Mouse (Mus musculus) thymus, postnatal 36 days (tissue): ENCODE data around the gene Dok1.

Source experiments
- DNase-seq, 2 experiments: peaks; one replicate each; pipeline ENCODE4 v3.0.0; 2022; ENCODE audit warnings: mixed read lengths in 2 of 2

Dok1 gene

GRCm38 (mm10) chr6:83044742-83045141, 11.5 kb upstream of the Dok1 start:
- DNase-seq = no peak

DNA sequence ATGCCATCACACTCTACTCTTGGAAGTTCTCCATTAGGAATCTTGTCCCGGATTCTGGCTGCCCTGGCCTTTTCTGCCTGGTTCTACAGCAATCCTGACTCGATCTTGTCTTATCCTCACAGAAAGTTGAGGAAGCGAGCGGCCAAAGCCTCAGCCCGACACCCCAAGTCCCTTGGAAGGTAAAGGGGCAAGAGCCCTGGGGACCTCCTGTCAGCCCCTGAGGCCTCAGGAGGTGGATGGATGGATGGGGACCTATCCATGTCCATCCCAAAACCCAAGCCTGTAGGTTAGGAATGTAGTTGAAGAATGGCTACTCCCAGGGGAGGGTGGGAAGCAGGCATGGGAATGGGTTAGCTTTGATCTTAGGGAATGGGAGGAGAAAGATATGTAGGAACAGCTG, 10.7 kb upstream of the Dok1 start:
- no peak for DNase-seq

DNA sequence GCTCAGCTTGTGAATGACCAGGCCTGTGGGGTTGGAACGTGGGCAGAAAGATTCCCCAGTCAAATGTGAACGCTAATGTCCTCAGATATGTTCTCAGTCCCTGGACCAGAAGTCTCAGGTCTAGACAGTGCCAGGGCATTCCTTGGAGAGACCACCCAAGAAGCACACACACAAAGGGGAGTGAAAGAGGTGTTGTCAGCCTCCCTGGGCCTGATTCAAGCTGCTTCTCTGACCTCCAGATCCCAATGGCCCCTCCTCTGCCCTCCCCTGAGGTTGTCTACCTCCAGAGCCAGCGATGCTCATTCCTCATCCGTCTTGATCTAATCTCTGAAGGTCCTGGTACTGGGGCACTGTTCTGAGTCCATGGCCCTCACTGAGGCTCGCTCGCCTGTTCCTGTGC, 10.3 kb upstream of the Dok1 start:
- no peak for DNase-seq

DNA sequence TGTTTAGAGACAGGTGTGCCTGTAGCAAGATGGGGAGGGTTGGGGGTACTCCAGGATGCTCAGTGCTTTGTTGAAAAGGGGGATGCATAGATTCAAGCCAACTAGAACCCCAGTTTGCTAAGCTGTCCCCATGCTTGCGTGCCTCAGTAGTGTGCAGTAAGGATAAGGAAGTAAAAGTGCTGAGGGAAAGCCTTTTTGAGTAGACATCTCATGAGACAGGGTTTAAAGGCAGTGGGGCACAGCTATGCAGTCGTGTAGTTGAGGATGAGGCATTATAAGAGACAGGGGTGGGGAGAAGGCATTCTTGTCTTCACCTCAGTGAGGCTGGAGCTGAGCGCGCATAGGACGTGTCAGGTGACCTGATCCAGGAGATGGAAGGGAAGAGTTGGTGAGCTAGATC, 7.3 kb upstream of the Dok1 start:
- no peak for DNase-seq

DNA sequence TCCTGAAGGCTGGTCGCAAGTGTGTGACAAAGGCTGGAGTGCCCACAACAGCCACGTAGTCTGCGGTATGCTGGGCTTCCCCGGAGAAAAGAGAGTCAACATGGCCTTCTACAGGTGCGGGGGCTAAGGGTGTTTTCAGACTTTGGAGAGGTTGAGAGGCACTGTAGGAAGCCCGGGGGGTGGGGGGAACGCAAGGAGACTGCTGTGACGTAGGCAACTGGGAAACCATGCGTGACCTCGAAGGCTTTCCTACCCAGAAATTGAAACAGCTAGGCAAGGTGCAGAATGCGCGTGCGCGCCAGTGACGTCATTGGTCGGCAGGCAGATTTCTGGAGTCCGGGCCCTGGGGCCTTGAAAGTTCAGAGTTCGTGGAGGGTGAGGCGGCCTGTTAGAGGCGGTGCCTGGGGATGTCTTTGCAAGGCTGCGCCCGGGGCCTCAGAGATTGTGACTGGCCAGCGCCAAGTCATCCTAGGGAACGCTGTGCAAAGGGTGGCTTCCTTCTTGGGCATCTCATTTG, 5.3 kb upstream of the Dok1 start:
- DNase-seq = peak; percentile 90 to 95

GRCm38 (mm10) chr6:83037188-83037587, 3.9 kb upstream of the Dok1 start:
- no peak for DNase-seq

GRCm38 (mm10) chr6:83034463-83035055, 1.3 kb upstream of the Dok1 start:
- no peak for DNase-seq

GRCm38 (mm10) chr6:83032769-83033191, 491 bp downstream of the Dok1 start:
- DNase-seq = peak; percentile 54 to 57

DNA sequence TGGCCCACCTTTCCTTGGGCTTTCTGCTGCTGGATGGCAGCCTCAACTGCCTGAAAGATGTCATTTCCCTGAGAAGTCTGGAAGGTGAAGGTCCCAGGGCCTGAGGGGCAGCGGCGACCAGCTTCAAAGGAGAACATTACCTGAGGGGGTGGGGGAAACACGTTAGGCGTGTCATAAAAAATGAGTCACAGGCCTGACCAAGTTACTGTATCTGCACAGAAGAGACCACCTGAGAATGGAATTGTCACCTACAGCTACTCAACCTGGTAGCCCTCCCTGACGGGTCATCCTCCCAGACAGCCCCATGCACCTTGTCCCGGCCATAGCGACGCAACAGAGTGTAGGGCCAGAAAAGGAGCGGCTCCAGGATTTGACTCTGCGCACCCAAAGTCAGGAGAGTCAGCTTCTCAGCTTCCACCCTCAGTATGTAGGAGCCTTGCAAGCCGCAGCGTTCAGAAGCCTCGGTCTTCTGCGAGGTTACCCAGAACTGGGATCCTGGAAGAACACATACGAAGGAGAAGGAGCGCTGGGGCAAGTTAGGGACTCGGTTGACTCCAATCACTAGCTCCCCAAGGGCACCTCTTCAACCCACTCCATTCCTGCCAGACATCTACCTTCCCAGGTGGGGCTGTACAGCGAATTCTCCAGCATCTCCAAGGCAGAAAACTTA, 1.2 kb downstream of the Dok1 start:
- no peak for DNase-seq

DNA sequence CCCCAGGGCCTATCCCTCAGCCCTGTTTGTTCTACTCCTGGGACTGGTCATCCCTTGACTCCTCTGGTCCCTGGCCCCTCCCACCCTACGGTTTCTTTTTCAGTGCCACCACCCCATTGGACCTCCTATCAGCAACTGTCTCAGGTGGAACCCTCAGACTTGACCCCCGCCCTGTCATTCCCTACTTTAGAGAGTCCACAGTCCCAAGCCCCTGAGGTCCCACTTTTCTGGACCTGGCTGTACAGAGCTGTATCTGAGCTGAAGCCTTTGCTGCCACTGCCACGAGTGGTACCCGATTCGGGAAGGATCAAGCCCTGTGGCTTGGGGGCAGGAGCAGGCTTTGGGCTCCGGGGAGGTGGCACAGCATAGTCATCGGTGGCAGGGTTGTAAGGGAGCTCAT, 2.2 kb downstream of the Dok1 start:
- no peak for DNase-seq

DNA sequence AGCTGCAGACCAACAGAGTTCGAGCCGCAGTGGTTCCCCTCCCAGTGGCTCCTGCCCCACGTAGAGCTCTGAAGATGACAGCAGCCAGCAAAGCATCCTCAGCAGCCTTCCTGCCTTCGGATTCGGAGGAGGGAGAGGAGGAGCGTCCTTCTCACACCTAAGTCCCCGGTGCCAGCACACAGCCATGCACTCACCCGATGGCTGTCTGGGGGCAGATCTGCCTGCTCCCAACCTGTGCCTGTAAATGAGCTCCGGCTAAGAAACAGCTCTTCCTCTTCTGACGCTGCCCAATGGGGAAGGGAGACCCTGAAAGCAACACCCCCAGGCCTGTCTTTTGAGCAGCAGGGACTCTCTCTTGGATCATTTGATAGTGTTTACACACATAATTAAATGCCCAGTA, 3.5 kb downstream of the Dok1 start:
- no peak for DNase-seq

GRCm38 (mm10) chr6:83027706-83028105, 5.6 kb downstream of the Dok1 start:
- DNase-seq = no peak

DNA sequence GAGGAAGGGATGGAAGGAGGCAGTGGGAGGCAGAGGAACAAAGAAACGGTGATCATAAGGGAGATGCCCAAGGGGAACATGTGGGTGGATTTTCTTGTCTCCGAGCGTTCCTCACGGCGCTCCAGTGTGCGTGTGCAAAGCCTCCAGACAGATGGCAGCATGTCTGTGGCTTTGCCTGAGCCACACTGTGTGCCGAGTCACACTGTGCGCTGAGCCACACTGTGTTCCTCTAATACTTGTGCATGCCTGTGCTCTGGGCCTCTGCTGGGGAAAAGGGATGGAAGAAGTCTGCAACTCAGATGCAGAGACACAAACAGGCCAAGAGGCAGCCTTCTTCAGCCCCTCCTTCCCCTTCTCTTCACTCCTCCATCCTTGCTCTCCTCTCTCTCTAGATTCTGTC, 6.0 kb downstream of the Dok1 start:
- no peak for DNase-seq

DNA sequence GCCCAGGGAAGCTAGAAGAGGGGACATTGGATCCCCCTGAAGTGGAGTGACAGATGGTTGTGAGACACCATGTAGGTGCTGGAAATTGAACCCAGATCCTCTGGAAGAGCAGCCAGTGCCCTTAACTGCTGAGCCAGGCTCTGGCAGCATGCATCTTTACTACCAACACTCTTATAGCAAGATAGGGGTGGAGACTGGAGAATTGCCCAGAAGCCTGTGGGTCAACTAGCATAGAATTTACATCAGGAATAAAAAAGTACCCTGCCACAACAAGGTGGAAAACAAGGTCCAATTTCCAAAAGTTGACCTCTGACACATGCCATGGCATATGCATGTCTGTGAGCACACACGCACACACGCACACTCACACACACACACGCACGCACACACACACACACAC, 8.1 kb downstream of the Dok1 start:
- DNase-seq = no peak

GRCm38 (mm10) chr6:83024421-83024820, 8.8 kb downstream of the Dok1 start:
- DNase-seq = no peak

GRCm38 (mm10) chr6:83023786-83024185, 9.5 kb downstream of the Dok1 start:
- no peak for DNase-seq

GRCm38 (mm10) chr6:83023008-83023407, 10.3 kb downstream of the Dok1 start:
- no peak for DNase-seq

DNA sequence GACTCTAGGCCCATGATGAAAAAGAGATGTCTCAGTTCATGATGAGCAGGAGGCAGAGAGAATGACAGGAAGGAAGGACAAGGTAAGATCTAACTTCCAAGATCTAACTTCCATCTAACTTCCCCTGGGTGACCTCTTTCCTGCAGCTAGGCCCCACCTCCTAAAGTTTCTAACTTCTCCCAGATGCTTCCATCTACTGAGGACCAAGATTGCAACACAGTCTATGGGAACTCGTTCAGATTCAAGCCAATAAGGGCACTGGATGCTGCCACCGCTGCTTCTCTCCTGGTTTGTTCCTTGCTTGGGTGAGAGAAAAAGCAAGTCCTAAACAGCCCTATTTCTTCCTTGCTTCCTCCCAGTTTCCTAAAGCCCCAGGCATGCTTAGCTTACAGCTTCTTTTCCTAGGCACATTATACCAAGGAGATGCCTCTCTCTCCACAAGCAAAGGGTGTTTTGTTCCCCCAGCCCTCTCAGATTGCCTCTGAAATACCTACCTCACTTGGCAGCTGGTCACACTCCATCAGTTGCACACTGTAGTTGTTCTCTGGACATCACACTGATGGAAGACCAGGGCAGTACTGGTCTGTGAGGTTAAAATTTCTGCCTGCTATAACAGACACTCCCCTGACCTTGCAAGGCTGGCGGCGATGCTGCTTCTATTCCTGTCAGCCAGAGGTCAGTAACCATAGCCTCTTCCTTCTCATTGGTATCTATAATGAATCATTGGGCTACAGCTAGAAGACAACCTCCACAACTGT, 12.3 kb downstream of the Dok1 start:
- no peak for DNase-seq

DNA sequence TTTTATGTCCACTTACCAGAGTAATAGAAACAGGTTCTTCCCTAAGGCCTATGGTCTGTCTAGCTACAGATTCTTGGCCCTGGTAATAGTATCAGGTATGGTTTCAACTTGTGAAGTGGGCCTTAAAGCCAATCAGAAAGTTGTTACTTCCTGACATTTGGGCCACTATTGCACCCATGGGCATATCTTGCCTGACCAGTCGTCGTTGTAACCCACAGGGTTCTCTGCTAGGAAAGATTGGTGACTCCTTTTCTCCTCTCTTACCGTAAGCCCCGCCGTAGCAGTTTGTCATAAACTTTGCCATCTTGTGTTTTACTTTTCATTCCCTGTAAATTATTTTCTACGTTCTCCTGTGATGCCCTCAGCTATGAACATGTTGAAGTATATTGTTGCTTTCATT, 13.2 kb downstream of the Dok1 start:
- no peak for DNase-seq

DNA sequence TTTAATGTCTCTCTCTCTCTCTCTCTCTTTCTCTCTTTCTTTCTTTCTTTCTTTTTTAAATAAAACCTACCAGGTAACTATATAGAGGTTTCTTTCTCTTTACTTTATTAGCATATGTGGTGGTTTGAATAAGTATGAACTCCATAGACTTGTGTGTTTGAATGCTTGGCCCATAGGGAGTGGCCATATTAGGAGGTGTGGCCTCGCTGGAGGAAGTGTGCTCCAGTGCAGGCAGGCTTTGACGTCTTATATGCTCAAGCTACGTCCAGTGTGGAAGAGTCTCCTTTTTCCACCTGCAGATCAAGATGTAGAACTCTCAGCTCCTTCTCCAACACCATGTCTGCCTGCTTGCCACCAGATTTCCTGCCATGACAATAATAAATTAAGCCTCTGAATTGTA, 14.2 kb downstream of the Dok1 start:
- no peak for DNase-seq

- DNase-seq = no peak
Observed at GRCm38 (mm10) chr6:83017190-83017589, 16.1 kb downstream of the Dok1 start.

- DNase-seq = no peak
Observed at GRCm38 (mm10) chr6:83015749-83016148, 17.5 kb downstream of the Dok1 start.

DNA sequence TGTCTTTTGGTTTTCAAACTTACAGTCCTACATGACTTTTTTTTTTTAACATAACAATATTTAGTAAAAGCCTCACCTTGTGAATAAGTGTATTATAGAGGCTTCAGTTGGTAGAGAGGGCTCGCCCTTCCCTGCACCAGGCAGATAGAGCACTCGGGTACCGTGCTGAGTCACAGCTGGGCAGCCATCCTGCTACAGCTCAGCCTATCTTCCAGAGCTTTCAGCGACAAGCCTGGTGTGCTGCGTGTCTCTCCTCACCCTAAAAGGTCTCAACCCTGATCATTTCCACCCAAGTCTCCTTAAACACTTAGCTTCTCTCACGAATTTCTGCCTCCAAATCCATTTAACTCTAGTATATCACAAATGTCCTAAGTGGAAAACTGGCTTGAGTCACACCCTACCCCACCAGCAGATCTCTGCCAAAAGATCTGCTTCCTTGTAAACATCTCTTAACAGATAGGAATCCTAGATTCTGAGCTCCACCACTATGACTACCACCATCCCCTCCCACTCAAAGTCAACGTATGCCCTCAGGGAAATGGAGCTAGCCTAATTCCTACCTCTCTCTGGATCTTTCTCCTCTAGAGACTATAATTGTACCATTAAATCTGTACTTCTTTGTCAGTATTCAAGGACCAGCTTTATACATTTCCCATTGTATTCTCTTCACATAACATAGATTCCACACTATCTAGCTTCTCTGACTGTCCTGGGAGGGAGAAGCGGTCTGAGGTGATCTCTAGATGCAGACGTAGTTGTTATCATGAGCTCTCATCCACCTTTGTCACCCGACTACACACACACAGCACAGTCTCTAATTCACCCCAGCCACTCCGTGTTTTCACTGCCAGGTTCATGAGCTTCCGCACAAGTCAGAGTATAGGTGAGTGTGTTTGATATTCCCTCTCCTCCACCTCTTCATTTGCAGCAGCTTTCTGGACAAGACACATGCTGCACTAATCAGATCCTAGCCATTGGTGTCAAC, 18.5 kb downstream of the Dok1 start:
- no peak for DNase-seq
